Mouse (Mus musculus): ENCODE data around the gene Cavin1. TPM values are rescaled to one million over a fixed set of nuclear protein-coding genes. Genes with fewer than 3 reads are reported as not detected.

Cavin1 gene
- total and polyA plus RNA-seq, 2 experiments from 2014 or later = 26.0 to 46.0 TPM

DNA sequence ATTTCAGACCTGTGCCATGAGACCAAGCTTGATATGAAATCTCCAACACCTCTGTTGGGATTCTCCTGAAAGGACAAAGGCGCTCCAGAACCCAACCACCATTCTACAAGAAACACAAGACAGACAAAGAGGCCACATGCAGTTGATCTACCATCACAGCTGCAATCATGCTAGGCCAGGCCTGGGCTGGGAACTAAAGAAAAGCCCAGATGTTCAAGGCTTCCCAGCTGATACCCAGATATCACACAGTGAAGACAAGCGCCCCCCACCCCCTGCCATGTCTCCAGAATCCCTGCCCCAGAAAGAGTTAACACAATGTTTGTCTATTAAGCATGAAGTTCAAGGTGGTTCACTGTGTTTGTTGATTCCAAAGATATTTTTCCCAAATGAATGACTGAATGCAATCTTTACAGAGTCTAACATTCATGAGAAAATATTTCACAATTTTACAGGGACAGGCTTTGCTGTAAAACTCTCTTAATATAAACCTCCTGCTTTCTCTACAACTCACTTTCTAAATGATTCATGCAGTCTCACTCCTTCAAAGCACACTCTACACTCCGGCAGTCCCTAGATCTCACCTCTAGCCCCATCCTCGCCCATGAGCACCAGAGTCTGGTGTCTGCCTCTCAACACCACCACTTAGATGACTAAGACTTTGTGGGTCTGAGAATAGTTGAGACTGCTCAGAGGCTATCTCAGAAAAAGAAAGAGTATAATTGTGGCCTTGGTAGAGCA is 49.6 kb downstream of the Cavin1 start:
- ATAC-seq (ENCODE audit: low FRiP score) (no peak), DNase-seq (ENCODE audit: low spot score) (no peak)
- no peak for TF ChIP-seq CTCF (IDR thresholded peaks at IDR 0.05)
- WGBS = 87% methylated on average over 4 of the region's 4 CpGs
- no peaks in the 10 kb centered on the region for H3K27me3 ChIP-seq (ENCODE audit: insufficient read depth, low read length)
- H3K9ac ChIP-seq (replicated peaks; ENCODE audit: low read length, poor library complexity, severe bottlenecking) = no peak overlapping the region
- H3K27ac ChIP-seq (ENCODE audit: low read depth, low read length) = no peak overlapping the region
- H3K36me3 ChIP-seq (ENCODE audit: insufficient read depth, low read length) = no peaks in the 10 kb centered on the region; the same call in 1 of the 2 replicates
- H3K4me3 ChIP-seq (ENCODE audit: low read depth, low read length) = no peak overlapping the region
- no peaks in the 10 kb centered on the region for H3K9me3 ChIP-seq (ENCODE audit: low read length)
- H3K4me1 ChIP-seq (ENCODE audit: insufficient read depth, low read length) = no peaks in the 10 kb centered on the region
- no peak overlapping the region for H3K4me2 ChIP-seq (ENCODE audit: low read depth, low read length, poor library complexity, severe bottlenecking)

GRCm38 (mm10) chr11:100918007-100918406 is 52.7 kb downstream of the Cavin1 start:
- no peak overlapping the region for H3K4me2 ChIP-seq (ENCODE audit: low read depth, low read length, poor library complexity, severe bottlenecking)
- H3K9me3 ChIP-seq (ENCODE audit: low read length) = no peaks in the 10 kb centered on the region
- WGBS = 89% methylated on average over 5 of the region's 5 CpGs
- no peak for TF ChIP-seq CTCF (IDR thresholded peaks at IDR 0.05)
- H3K36me3 ChIP-seq (ENCODE audit: insufficient read depth, low read length) = no peaks in the 10 kb centered on the region; the same call in 1 of the 2 replicates
- no peak overlapping the region for H3K4me3 ChIP-seq (ENCODE audit: low read depth, low read length)
- no peak overlapping the region for H3K27ac ChIP-seq (ENCODE audit: low read depth, low read length)
- ATAC-seq (ENCODE audit: low FRiP score) (no peak), DNase-seq (ENCODE audit: low spot score) (no peak)
- H3K27me3 ChIP-seq (ENCODE audit: insufficient read depth, low read length) = no peaks in the 10 kb centered on the region
- no peaks in the 10 kb centered on the region for H3K4me1 ChIP-seq (ENCODE audit: insufficient read depth, low read length)
- H3K9ac ChIP-seq (replicated peaks; ENCODE audit: low read length, poor library complexity, severe bottlenecking) = no peak overlapping the region

DNA sequence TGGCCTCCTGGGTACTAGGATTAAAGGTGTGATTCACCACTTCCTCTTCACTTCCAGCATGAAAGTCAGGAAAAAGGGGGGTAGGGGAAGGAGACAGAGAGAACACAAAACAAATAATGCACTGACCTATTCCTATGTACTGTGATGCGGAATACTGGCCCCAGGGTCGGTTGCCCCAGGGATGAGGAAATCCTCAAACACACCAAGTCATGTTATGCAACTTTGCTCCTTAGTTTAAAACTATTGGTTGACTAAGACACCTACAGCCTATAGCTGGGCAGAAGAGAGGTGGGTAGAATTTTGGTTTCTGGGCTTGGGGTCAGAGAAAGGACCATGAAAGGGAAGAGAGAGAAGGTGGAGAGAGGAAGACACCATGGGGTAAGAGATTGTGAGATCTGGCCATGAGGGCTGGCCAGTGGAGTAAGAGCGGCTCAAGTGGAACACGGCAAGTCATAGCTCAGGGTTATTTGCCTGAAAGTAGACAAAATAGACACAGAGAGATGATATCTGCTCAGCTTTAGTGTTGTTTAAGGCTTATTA is 54.2 kb downstream of the Cavin1 start:
- Histone ChIP-seq H3K4me1 (ENCODE audit: insufficient read depth, low read length) (no peaks in the 10 kb centered on the region), H3K4me3 (ENCODE audit: low read depth, low read length) (no peak overlapping the region), H3K4me2 (ENCODE audit: low read depth, low read length, poor library complexity, severe bottlenecking) (no peak overlapping the region), H3K36me3 (ENCODE audit: insufficient read depth, low read length) (no peaks in the 10 kb centered on the region; the same call in 1 of the 2 replicates), H3K9ac (replicated peaks; ENCODE audit: low read length, poor library complexity, severe bottlenecking) (no peak overlapping the region), H3K27ac (ENCODE audit: low read depth, low read length) (no peak overlapping the region), H3K27me3 (ENCODE audit: insufficient read depth, low read length) (no peaks in the 10 kb centered on the region), H3K9me3 (ENCODE audit: low read length) (no peaks in the 10 kb centered on the region)
- DNase-seq (ENCODE audit: low spot score) = no peak
- TF ChIP-seq CTCF (IDR thresholded peaks at IDR 0.05) = no peak
- WGBS = 96% methylated on average over 4 of the region's 4 CpGs
- ATAC-seq (ENCODE audit: low FRiP score) = no peak

- no peak for TF ChIP-seq CTCF (IDR thresholded peaks at IDR 0.05)
- Histone ChIP-seq H3K27me3 (ENCODE audit: insufficient read depth, low read length) (no peaks in the 10 kb centered on the region), H3K9me3 (ENCODE audit: low read length) (no peaks in the 10 kb centered on the region), H3K9ac (replicated peaks; ENCODE audit: low read length, poor library complexity, severe bottlenecking) (no peak overlapping the region), H3K4me2 (ENCODE audit: low read depth, low read length, poor library complexity, severe bottlenecking) (no peak overlapping the region), H3K4me3 (ENCODE audit: low read depth, low read length) (no peak overlapping the region), H3K27ac (ENCODE audit: low read depth, low read length) (no peak overlapping the region), H3K4me1 (ENCODE audit: insufficient read depth, low read length) (no peaks in the 10 kb centered on the region), H3K36me3 (ENCODE audit: insufficient read depth, low read length) (no peaks in the 10 kb centered on the region; the same call in 1 of the 2 replicates)
- DNase-seq (ENCODE audit: low spot score) = no peak
- 92% methylated on average over 3 of the region's 3 CpGs for WGBS
- no peak for ATAC-seq (ENCODE audit: low FRiP score)
These were observed 55.6 kb downstream of the Cavin1 start for GRCm38 (mm10) chr11:100915063-100915462.

GRCm38 (mm10) chr11:100914415-100914814 is 56.3 kb downstream of the Cavin1 start:
- Histone ChIP-seq H3K9me3 (ENCODE audit: low read length) (no peaks in the 10 kb centered on the region), H3K36me3 (ENCODE audit: insufficient read depth, low read length) (no peaks in the 10 kb centered on the region; the same call in 1 of the 2 replicates), H3K9ac (replicated peaks; ENCODE audit: low read length, poor library complexity, severe bottlenecking) (no peak overlapping the region), H3K27me3 (ENCODE audit: insufficient read depth, low read length) (no peaks in the 10 kb centered on the region), H3K4me3 (ENCODE audit: low read depth, low read length) (no peak overlapping the region), H3K4me1 (ENCODE audit: insufficient read depth, low read length) (no peaks in the 10 kb centered on the region), H3K4me2 (ENCODE audit: low read depth, low read length, poor library complexity, severe bottlenecking) (no peak overlapping the region), H3K27ac (ENCODE audit: low read depth, low read length) (no peak overlapping the region)
- WGBS = 90% methylated on average over 5 of the region's 5 CpGs
- ATAC-seq (ENCODE audit: low FRiP score) (no peak), DNase-seq (ENCODE audit: low spot score) (peak; percentile 33)
- TF ChIP-seq CTCF (IDR thresholded peaks at IDR 0.05) = no peak

DNA sequence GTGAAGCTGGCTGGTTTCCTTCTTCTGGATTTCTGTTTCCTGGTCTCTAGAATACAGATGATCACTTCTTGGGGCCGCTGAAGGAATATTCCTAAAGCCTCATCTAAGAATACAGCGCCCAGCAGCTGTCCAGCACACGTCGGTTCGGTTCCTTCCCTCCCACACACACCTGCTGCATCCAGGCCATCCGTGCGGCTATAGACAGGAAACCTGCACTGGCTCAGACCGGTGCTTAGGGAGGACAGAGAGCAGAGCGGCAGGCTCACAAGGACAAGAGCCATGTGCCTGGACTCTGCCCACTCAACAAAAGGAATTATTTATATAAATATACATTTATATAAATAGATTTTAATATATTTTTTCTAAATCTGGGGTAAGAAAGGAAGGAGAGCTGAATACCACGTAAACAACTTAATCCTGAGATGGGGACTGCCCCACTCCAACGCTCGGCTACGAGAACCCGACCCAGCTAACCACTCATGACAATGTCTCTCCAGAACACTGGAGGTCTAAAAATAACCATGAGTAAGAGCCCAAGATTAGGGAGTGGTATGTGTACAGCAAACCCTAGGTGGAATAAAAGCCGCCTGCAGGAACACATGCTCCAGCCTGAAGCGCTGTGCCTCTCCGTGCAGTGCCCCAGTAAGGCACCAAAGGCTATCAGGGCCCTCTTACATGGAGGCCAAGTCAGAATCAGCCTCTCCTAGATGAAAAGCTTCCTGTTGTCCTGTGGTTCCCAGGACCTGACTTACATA is 58.1 kb downstream of the Cavin1 start:
- Histone ChIP-seq H3K27me3 (ENCODE audit: insufficient read depth, low read length) (no peaks in the 10 kb centered on the region), H3K4me2 (ENCODE audit: low read depth, low read length, poor library complexity, severe bottlenecking) (no peak overlapping the region), H3K4me1 (ENCODE audit: insufficient read depth, low read length) (no peaks in the 10 kb centered on the region), H3K4me3 (ENCODE audit: low read depth, low read length) (no peak overlapping the region), H3K9me3 (ENCODE audit: low read length) (no peaks in the 10 kb centered on the region), H3K9ac (replicated peaks; ENCODE audit: low read length, poor library complexity, severe bottlenecking) (no peak overlapping the region), H3K27ac (ENCODE audit: low read depth, low read length) (no peak overlapping the region), H3K36me3 (ENCODE audit: insufficient read depth, low read length) (peaks cover 8% of the 10 kb centered on the region)
- ATAC-seq (ENCODE audit: low FRiP score) (no peak), DNase-seq (ENCODE audit: low spot score) (no peak)
- 93% methylated on average over 17 of the region's 17 CpGs for WGBS
- TF ChIP-seq CTCF (IDR thresholded peaks at IDR 0.05) = no peak
